Mouse (Mus musculus) layer of hippocampus, adult 8-10 months (tissue): ENCODE data around the gene Inhbe. TPM values are rescaled to one million over a fixed set of nuclear protein-coding genes. Genes with fewer than 3 reads are reported as not detected.
"Not testable (repeated sequence)": the region's sequence is repeated elsewhere in the genome, so short reads cannot be mapped to it uniquely, and the experiment has no call there.

Experiments
- DNase-seq, 2 experiments: peaks; one replicate each; pipeline ENCODE4 v3.0.0; 2022; ENCODE audit warnings: low spot score in 2 of 2
- total RNA-seq, 4 experiments: library from RNA; stranded (reverse); gene quantifications; 2 replicates each; pipeline ENCODE4 v1.2.4; 2022

Gene Inhbe
- total RNA-seq, 4 experiments from 2014 or later: not detected

- no peak for DNase-seq
Observed at GRCm38 (mm10) chr10:127323131-127323855, 30.9 kb downstream of the Inhbe start.

GRCm38 (mm10) chr10:127322669-127323068 is 31.5 kb downstream of the Inhbe start:
- no peak for DNase-seq

- DNase-seq: no peak
Observed at GRCm38 (mm10) chr10:127322178-127322577, 32.0 kb downstream of the Inhbe start.

- no peak for DNase-seq
Observed at GRCm38 (mm10) chr10:127321621-127322020, 32.6 kb downstream of the Inhbe start, which contains the start of gene Arhgap9. Gene Arhgap9 (plus strand): TSS chr10:127321964.

- no peak for DNase-seq
Observed at GRCm38 (mm10) chr10:127319969-127320368, 34.2 kb downstream of the Inhbe start.

- DNase-seq: no peak
Observed at GRCm38 (mm10) chr10:127318009-127318408, 36.2 kb downstream of the Inhbe start.

- no peak for DNase-seq
Observed at GRCm38 (mm10) chr10:127317277-127317676, 36.9 kb downstream of the Inhbe start.

GRCm38 (mm10) chr10:127314950-127315349 is 39.3 kb downstream of the Inhbe start:
- DNase-seq: not testable (repeated sequence)

GRCm38 (mm10) chr10:127313516-127313915 is 40.7 kb downstream of the Inhbe start:
- DNase-seq: not testable (repeated sequence)

GRCm38 (mm10) chr10:127312858-127313257 is 41.4 kb downstream of the Inhbe start:
- no peak for DNase-seq

- peak; percentile 57 to 82 for DNase-seq
Observed at GRCm38 (mm10) chr10:127312356-127312676, 41.9 kb downstream of the Inhbe start.

GRCm38 (mm10) chr10:127311476-127312355 is 42.5 kb downstream of the Inhbe start, which contains the start of gene Mars:
Gene Mars (minus strand): TSS chr10:127311786.
- DNase-seq: peak; percentile 95

GRCm38 (mm10) chr10:127310523-127311475 is 43.4 kb downstream of the Inhbe start:
- DNase-seq: no peak

- not testable (repeated sequence) for DNase-seq
Observed at GRCm38 (mm10) chr10:127309167-127309566, 45.0 kb downstream of the Inhbe start.

GRCm38 (mm10) chr10:127303136-127303535 is 51.1 kb downstream of the Inhbe start:
- no peak for DNase-seq

- no peak for DNase-seq
Observed at GRCm38 (mm10) chr10:127300361-127300760, 53.9 kb downstream of the Inhbe start.

Other genes starting within 250 kb of the Inhbe start
- 100 to 1,000 TPM in 2 of 4 experiments, 10 to 100 TPM in 2; 98.1 to 120 (median 109) TPM for gene Os9, start 233.3 kb downstream of the Inhbe start, total RNA-seq
- gene B4galnt1, start 189.2 kb downstream of the Inhbe start, total RNA-seq: 100 to 1,000 TPM; 113 to 123 (median 113) TPM
- 10 to 100 TPM; 12.2 to 17.5 (median 14.4) TPM for gene Slc26a10, start 173.8 kb downstream of the Inhbe start, total RNA-seq
- gene Arhgef25, start 164.3 kb downstream of the Inhbe start, total RNA-seq: 100 to 1,000 TPM; 310 to 386 (median 350) TPM
- 100 to 1,000 TPM; 214 to 267 (median 229) TPM for gene Dtx3, start 158.7 kb downstream of the Inhbe start, total RNA-seq
- gene Pip4k2c, start 142.8 kb downstream of the Inhbe start, total RNA-seq: 100 to 1,000 TPM in 1 of 4 experiments, 10 to 100 TPM in 3; 95.0 to 107 (median 98.9) TPM
- gene Kif5a, start 91.1 kb downstream of the Inhbe start, total RNA-seq: 100 to 1,000 TPM; 807 to 850 (median 831) TPM
- gene Dctn2, start 88.0 kb downstream of the Inhbe start, total RNA-seq: 100 to 1,000 TPM; 260 to 271 (median 262) TPM
- 10 to 100 TPM; 56.3 to 61.6 (median 56.8) TPM for gene Mbd6, start 65.4 kb downstream of the Inhbe start, total RNA-seq
- gene Mars, start 42.6 kb downstream of the Inhbe start, total RNA-seq: 10 to 100 TPM; 56.7 to 65.8 (median 63.9) TPM
- gene Arhgap9, start 32.4 kb downstream of the Inhbe start, total RNA-seq: 1 to 10 TPM in 3 of 4 experiments, under 1 TPM in 1; 0.60 to 4.6 (median 2.2) TPM
- 1 to 10 TPM; 2.7 to 4.0 (median 3.7) TPM for gene Gli1, start 12.4 kb downstream of the Inhbe start, total RNA-seq
- not detected for gene Inhbc, start 16.0 kb upstream of the Inhbe start, total RNA-seq
- 100 to 1,000 TPM; 159 to 182 (median 176) TPM for gene R3hdm2, start 25.9 kb upstream of the Inhbe start, total RNA-seq
- 1 to 10 TPM; 2.1 to 3.5 (median 2.8) TPM for gene Stac3, start 147.3 kb upstream of the Inhbe start, total RNA-seq
- gene Ndufa4l2, start 160.6 kb upstream of the Inhbe start, total RNA-seq: 1 to 10 TPM; 2.9 to 4.4 (median 3.6) TPM
- 10 to 100 TPM; 21.7 to 31.3 (median 29.1) TPM for gene Shmt2, start 168.0 kb upstream of the Inhbe start, total RNA-seq
- 1 to 10 TPM; 1.9 to 2.7 (median 2.3) TPM for gene Nxph4, start 180.1 kb upstream of the Inhbe start, total RNA-seq